Mouse (Mus musculus) liver, embryonic 14.5 days (tissue): Measurements from ENCODE around the gene Cmtr1.

Experiments used
- CTCF ChIP-seq: IDR thresholded peaks from 2 replicates; pipeline ENCODE4 v1.5.1; 2016; ENCODE audit warnings: antibody characterized with exemption, low read depth, control low read depth
- EP300 ChIP-seq: IDR thresholded peaks from 2 replicates; pipeline ENCODE4 v1.6.1; 2016; ENCODE audit warnings: antibody characterized with exemption, low read depth

- TF ChIP-seq CTCF (no peak), EP300 (no peak)
Observed at GRCm38 (mm10) chr17:29662145-29662544, 1.8 kb downstream of the Cmtr1 start.
